Mouse (Mus musculus) ES-E14 (cell line): ENCODE data around the gene Zzz3.

Experiments
- CHD2 ChIP-seq: IDR thresholded peaks from 2 replicates; pipeline ENCODE4 v1.6.1; 2014; ENCODE audit warnings: mild to moderate bottlenecking, low read depth, low read length, inconsistent platforms
- ZNF384 ChIP-seq: IDR thresholded peaks from 2 replicates; pipeline ENCODE4 v1.6.1; 2012; ENCODE audit warnings: low read depth, low read length, inconsistent platforms

DNA sequence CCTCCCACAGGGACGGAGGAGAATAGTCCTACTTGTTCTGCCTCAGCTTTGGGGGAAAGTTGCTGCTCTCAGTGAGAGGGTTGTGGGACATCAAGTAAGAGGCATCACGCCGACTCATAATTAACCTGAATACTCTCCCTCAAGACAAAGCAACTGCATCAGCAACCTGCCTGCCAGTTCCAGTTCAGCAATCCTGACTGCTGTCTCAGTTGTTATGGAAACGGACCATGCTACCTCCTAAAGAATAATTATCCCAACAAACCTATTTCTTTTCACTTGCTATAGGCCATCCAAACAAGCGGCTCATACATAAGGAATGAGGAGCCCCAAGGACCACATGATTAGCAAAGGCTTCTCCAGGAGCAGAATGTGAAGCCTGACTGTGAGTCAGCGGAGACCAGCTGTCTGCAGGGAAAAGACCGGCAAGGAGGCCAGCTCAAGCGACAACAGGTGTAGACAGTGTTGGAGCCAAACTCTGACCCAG lies 100.2 kb downstream of the Zzz3 start:
- TF ChIP-seq CHD2 (no peak), ZNF384 (no peak)
